Mouse (Mus musculus) C3H10T1/2 (cell line): ENCODE measurements around the gene E130309D02Rik. TPM values are rescaled to one million over a fixed set of nuclear protein-coding genes. Genes with fewer than 3 reads are reported as not detected.

Experiments used
- polyA plus RNA-seq, 2 experiments: library from polyadenylated mRNA; unstranded; fragments of >200 nt; fragmentation: generic; extraction: Trizol; gene quantifications; one replicate each; pipeline ENCODE4 v1.2.1; 2012; ENCODE audit warnings: missing spikeins in 2 of 2

Gene E130309D02Rik
- 10 to 100 TPM; 21.4 to 24.3 TPM for polyA plus RNA-seq

GRCm38 (mm10) chr5:143314730-143315513, at the start of gene E130309D02Rik:
TSS of gene E130309D02Rik (minus strand) at chr5:143315360.

GRCm38 (mm10) chr5:143356686-143357388, 41.7 kb upstream of the E130309D02Rik start, which contains the start of gene Grid2ip:
TSS of gene Grid2ip (plus strand) at chr5:143357338.

GRCm38 (mm10) chr5:143328690-143329495, 13.7 kb upstream of the E130309D02Rik start, which contains the start of gene Zdhhc4:
TSS of gene Zdhhc4 (minus strand) at chr5:143329256.

GRCm38 (mm10) chr5:143293404-143293803, 21.8 kb downstream of the E130309D02Rik start, which contains the start of gene Zfp853:
TSS of gene Zfp853 (minus strand) at chr5:143293623.

GRCm38 (mm10) chr5:143269363-143270150, 45.6 kb downstream of the E130309D02Rik start, which contains the start of gene Zfp316:
TSS of gene Zfp316 (minus strand) at chr5:143270022.

Other genes with a start within 250 kb of the E130309D02Rik start
- gene Rnf216, start 202.4 kb downstream of the E130309D02Rik start, polyA plus RNA-seq = 10 to 100 TPM in 1 of 2 experiments, 1 to 10 TPM in 1; 1.9 to 15.8 TPM
- not detected for gene Olfr718-ps1, start 167.8 kb downstream of the E130309D02Rik start, polyA plus RNA-seq
- gene Rbak, start 134.6 kb downstream of the E130309D02Rik start, polyA plus RNA-seq = 1 to 10 TPM in 1 of 2 experiments, under 1 TPM in 1; 0.18 to 4.2 TPM
- gene Spdye4b, start 134.3 kb downstream of the E130309D02Rik start, polyA plus RNA-seq = under 1 TPM in 1 of 2 experiments, not detected in 1; 0.02 TPM
- gene Spdye4a, start 88.5 kb downstream of the E130309D02Rik start, polyA plus RNA-seq = not detected
- gene Zfp12, start 80.2 kb downstream of the E130309D02Rik start, polyA plus RNA-seq = 1 to 10 TPM in 1 of 2 experiments, under 1 TPM in 1; 0.57 to 6.5 TPM
- 1 to 10 TPM; 1.6 to 8.9 TPM for gene Zfp316, start 45.3 kb downstream of the E130309D02Rik start, polyA plus RNA-seq
- under 1 TPM in 1 of 2 experiments, not detected in 1; 0.01 TPM for gene Zfp853, start 21.7 kb downstream of the E130309D02Rik start, polyA plus RNA-seq
- gene Zdhhc4, start 13.9 kb upstream of the E130309D02Rik start, polyA plus RNA-seq = 10 to 100 TPM; 56.6 to 92.2 TPM
- not detected for gene Grid2ip, start 42.0 kb upstream of the E130309D02Rik start, polyA plus RNA-seq
- 100 to 1,000 TPM in 1 of 2 experiments, 10 to 100 TPM in 1; 50.1 to 119 TPM for gene Kdelr2, start 88.5 kb upstream of the E130309D02Rik start, polyA plus RNA-seq
- 1 to 10 TPM; 2.1 to 4.3 TPM for gene Daglb, start 149.2 kb upstream of the E130309D02Rik start, polyA plus RNA-seq
- 100 to 1,000 TPM; 173 to 250 TPM for gene Rac1, start 212.7 kb upstream of the E130309D02Rik start, polyA plus RNA-seq